Mouse (Mus musculus): ENCODE results near the gene Dennd6a.

DNA sequence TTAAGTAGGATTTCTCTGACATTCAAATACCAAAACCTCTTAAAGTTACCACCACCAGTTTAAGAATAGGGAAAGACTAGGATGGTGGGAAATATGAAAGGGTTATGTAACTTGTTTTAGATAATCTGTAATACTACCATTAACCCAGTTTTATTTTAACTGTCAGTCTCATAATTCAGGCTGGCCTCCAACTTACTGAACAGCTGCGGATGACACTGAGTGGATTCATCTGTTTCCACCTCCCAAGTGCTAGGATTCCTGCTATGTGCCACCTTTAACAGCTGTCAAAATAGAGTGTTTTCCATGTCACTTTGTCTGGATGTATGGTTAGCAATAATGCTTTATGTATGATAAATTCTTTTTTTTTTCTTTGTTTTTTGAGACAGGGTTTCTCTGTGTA is 86.6 kb downstream of the Dennd6a start:
- TF ChIP-seq CTCF (IDR thresholded peaks at IDR 0.05; ENCODE audit: low read depth, low read length) = no peak
- no peak for TF ChIP-seq TAL1 (conservative IDR thresholded peaks at IDR 0.05; ENCODE audit: low read depth, low read length)
- no peak for TF ChIP-seq POLR2AphosphoS5 (IDR thresholded peaks at IDR 0.05; ENCODE audit: insufficient replicate concordance, low read depth, low read length)
